Mouse (Mus musculus) adrenal gland, adult 18-20 months (tissue): ENCODE measurements at regions not wholly inside any gene's neighbourhood (a gene's known extent, or its start where the extent isn't known, plus 50 kb on each side); places are given as distances from the start of the nearest gene placed in this dataset.

Experiments
- DNase-seq, 2 experiments: peaks; one replicate each; pipeline ENCODE4 v3.0.0; 2021 to 2022; ENCODE audit warnings: low spot score in 2 of 2

DNA sequence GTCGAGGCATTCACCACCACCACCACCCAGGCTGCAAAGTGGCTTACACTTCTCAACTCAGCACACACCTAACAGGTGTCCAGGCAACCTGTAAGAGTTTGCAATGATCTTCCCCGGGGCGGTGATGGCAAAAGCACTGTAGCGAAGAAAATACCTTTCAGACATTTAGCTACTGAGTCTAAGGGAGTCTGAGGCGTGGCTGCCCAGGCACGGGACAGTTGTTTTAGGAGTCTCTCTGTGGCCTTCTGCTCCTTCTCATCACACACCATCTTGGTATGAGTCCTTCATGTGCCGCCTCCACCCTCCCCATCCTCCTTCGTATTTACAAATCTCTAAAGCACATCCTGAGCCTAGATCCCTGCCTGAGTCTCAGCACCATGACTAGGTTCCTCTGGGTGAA is 186.0 kb downstream of the Setd4 start:
- no peak for DNase-seq

DNA sequence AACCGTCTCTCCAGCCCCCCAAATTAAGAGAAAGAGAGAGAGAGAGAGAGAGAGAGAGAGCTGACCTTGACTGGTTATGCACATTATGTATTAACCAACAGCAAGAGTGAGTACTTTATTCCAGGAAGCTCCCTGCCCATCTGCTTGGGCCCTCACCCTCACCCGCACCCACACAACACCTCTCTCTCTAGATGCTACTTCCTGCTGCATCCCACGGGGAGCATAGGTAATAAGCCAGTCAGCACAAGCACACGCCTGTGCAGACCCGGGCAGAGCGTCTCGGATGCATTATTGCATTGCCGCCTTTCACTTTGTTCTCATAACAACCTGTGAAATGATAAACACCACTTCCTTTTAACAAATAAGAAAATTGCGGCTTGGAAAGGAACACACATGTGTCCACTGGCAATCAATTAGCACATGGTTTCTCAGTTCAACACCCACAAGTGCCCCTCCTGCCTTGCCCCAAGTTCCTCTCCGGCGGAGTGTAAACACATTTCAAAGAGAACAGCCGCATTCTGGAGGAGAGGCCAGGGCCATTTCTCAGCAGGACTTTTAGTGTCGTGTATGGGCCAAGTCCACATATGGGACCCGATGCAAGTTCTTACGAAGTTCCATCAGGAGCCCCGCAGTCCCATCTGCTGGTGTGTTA is 211.7 kb downstream of the Setd4 start:
- no peak for DNase-seq

DNA sequence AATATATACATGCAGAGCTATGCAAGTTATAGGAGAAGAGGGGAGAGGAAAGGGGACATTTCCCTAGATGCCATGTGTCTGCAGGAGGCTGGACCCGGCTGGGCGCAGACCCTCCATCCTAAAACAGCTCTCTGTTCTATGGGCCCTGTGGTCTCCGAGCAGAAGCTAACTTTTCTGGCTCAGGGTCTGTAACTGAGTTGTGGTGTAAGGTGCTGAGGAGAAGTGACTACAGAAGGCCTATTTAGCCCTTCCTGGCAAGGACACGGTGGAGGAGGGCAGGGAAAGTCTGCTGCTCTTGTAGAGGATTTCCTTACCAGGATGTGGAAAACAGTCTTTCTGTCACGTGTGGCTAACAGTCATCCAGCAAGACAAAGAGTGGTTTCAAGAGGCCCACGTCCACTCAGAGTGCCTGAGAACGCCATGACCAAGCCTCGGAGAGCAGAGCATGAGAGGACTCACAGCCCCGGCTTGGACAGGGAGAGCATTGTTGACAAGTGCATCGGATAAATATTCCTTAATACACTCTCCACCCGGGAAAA is 216.2 kb downstream of the Setd4 start:
- DNase-seq: no peak

DNA sequence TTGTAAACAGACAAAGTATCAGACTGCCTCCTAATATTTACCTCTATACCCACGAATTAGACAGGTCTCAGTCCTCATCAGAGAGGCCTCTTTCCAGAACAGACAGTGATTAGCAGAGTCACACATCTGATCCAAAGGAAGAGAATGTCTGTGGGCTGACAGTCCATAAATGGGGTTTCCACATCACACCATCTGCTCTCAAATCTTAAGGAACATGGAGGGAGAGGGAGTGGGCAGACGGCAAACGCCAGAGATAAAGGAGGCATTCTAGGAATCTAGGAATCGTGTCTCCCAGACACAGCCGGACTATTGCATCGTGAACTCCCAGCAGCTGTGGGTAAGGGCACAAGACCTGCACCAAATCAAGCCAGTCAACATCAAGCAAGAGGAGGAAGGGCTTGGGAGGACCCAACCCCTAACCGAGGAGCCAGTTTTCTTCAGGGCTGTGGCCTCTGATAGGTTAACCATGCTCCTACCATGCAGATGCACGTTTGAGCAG is 219.8 kb downstream of the Setd4 start:
- DNase-seq: no peak

DNA sequence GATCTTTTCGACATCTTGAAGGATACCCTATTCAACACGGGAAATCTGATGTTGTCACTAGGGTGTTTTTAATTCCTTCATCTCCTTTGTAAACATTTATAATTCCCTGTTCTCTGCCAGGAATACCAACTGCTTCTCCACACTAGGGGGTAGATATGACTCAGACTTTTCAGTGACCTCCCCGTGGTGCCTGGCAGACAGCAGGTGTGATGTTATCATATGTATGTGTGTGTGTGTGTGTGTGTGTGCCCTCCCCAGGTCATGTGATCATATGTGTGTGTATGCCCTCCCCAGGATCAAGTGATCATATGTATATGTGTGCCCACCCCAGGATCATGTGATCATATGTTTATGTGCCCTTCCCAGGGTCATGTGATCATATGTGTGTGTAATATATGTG is 220.9 kb downstream of the Setd4 start:
- no peak for DNase-seq

DNA sequence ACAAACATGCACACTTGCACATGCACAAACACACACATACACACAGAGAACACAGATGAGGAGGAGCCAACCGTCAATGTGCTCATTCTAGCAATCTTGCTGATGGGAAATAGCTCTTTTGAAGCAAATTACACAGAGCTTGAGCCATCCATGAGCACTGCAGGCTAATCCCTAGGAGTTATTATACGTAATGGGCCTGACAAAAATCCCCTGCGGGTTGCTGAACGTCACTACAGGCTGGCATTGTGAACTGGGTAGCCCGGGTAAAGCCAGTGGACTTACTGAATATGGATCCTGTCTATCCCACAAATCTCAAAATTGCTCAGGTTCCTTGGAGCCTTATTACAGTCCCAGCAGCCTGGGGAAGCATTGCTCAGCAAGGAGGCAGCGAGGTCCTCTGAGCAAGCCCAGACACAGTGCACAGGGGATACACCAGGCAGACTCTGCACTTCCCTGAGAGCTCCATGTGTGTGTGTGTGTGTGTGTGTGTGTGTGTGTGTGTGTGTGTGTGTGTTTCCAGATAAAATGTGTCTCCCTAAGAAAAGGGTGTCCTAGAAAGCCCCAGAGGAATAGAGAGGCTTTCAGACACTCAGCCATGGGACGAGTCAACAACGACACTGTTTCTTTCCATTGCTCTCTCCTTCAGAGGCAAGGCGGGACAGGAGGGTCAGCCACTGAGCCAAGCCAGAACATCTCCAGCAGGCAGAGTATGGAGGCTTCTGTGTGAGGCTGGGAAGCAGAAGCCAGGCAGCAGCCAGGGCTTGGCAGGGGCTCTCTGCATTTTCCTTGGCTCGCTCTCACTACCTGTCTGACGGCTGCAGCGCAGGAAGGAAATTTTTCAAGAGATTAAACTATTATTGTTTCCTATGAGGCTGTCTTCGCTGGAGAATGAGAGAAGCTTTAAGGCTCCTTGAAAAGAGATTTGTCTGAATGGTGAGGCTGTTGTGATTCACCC is 222.9 kb downstream of the Setd4 start:
- DNase-seq: no peak

DNA sequence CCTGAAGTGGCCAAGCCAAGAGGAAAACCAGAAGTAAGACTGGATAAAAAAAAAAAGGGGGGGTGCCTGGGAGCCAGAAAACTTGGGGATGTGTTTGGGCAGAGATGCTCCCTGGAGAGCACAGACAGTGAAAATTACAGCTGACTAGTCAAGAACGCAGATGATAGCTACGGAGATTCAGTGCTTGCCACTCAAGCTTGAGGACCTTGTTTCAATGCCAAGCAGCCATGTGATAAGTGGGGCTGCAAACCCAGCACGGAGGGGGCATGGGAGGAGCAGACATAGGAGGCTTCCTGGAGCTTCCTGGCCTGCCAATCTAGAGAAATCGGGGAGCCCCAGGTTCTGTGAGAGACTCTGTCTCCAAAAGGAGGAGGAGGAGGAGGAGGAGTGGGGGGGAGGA is 223.7 kb downstream of the Setd4 start:
- no peak for DNase-seq

DNA sequence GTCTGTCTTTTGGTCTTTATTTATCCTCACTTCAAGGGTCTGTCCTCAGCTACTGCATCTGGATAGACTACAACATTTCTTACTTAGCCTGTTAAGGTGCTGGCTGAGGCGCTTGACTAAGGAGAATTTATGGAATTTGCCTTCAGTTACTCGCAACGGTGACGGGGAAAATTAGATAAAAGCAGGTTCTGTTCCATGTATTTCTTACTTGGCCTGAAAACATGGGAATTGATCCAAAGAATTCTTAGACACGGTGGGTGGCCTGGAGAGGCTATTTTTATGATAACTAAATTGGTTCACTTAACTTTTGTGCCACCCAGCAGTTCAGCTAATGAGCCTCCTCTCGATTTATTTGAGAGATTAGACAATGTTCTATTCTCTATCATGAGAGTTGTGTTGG is 224.3 kb downstream of the Setd4 start:
- no peak for DNase-seq

DNA sequence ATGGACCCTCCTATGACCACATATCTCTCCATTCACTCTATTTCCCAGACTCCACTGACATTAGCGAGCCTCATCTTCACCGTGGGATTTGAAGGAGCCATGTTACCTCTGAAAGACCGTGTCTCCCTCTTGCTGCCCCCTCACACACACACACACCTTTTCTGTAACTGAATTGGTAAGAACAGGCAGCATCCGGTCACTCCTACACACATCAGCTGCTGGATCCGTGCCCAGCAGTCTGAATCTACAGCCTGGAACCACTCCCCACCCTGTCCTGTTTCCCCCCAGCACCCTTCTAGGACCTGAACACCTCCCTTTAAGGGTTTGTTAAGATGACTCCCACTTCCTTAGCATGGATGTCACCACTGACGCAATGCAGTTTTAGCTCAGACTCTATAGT is 229.2 kb downstream of the Setd4 start:
- no peak for DNase-seq

DNA sequence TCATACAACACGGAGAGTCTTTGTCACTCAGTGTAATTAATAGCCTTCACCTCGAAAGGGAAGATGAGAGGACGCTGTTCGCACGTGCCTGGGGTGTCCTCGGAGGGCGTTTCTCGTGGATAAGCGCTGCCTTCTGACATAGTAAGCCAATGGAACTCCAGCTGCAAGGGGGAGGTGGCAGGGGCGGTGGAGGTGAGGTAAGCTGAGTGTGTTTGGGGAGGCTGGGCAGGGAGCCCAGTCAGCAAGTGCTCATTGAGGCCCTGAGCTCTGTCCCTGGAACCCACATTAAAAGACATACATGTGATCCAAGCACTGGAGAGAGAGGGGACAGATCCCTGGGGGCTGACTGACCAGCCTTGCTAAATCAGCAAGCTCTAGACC is 234.1 kb downstream of the Setd4 start:
- DNase-seq: no peak

DNA sequence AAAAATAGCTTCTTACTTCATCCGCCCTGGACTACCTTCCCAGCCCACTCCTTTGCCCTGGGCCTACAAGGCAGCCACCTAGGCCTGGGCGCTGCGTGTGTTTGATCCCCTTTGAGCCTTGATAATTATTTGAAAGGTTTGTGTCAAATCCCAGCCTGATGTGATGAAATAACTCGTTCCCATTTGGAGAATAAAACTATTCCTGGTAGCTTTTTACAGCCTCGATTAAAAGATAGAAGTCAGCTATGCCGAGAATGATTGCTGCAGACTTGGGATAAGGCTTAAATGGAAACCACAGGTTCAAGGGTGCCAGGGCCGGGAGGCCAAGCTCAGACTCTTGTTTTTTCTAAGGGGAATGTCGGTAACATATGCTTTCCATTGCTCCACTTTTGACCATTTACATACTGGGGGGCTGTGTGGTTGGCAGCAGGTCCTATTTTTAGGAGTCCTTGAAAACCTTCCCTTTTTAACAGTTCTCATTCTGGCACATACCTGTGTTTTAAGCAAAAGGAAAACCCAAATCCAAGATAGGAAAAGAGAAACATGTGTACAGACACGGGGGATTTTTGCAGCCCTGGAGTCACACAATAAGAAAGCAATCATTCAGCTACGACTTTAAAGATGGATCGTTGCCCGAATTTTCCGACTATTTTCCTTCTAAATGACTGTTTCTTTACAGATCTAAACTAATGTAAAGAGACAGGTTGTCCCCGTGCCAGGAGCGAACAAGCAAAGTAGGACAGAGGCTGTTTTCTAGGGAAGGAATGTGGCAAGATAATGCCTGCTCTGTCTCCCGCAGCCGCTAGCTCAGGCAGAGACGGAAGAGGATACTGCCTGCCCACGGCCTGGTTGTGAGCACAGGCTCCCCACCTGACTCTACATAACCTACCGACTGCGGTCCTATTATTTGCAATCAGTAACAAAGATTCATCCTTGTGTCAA is 234.8 kb downstream of the Setd4 start:
- no peak for DNase-seq

DNA sequence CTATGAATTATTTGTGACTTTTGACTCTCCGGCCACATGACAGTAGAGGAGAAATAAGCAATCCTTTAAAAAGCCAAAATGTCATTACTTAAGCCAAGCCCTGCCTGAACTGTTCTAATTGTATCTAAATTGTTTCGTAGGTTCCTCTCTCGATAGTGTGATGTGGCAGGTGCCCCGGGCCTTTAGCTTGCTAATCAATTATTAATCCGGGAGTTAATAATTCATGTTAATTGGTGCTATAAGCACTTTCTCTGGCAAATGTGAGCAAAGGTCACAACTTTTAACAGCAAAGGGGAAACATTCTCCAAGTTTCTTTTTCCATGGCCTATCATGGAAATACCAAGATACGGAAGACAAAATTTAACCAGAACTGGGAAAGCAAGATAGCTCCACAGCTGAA is 235.9 kb downstream of the Setd4 start:
- DNase-seq: no peak

DNA sequence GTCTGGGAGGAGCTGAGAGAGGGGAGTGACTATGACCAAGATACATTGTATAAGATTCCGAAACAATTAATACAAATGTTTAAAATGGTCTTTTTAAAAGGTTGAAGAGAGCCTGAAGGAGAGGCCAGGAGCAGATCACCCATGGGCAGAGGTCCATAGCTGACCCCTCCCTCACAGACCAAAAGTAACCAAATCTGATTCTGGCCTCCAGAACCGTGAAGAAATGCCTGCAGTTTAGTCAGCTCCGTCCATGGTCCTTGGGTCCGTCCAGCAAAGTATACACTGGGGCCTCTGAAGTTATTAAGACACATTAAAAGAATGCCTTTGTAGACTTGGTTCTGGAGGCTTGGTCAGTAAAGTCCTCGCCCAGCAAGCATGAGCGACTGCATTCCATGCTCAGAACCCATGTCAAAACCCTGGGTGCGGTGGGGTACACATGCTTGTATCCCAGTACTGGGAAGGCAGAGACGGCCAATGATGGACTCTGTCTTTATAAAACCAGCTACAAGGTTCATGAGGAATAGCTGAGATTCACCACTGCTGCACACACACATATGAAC is 236.5 kb downstream of the Setd4 start:
- no peak for DNase-seq

DNA sequence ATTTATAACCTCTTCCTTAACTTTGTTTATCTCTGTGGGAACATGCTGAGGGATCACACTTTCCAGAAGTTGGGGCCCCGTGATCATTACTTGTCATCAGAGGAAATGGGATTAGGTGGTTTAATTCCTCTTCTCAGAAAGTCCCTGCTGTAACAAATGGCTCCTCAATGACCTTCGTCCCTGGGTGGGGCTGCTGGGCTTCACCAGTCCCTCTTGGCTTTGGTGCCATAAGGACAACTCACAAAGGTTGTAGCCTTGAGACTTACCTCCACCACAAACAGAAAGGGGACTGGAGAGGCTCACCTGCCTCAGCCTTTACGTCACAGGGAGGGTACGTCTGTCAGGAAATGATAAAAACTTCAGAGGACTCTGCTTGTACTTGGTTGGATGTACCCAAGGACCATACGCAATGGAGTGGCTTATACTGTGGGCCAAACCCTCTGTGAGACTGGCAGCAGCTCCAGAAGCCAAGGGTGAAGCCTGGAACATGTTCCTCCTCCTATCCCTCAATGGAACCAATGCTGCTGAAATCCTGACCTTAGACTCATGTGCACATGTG is 237.4 kb downstream of the Setd4 start:
- no peak for DNase-seq

DNA sequence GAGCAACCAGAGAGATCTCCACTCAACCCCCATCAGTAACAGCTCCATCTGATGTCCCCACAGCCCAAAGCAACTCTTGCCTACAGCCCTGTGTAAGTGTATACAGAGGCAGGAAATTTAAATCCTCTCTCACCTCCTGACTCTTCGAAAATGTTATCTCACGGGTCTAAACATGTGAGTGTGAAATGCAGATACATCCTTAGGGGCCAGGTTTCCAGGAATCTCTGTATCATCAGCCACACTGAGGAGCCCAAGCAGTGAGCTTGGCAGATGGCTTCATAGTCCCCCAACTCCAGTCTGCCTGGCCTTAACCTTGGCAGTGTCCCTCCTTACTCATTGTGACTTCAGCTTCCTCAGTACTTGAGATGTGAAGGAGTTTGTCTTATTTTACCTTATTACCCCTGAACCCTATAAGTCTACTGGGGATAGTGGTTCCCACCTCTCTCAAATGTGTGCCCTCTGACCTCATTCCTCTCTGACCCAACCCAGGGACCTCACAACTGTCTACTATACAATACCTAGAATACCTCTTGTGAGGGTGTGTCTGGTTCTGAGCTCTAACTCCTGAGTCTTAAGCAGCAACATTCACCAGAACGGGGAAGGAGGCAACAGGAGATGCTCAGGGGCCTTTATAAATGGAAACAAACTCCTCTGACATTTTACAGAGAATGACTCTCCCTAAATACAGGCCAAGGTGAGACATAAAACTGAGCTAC is 238.5 kb downstream of the Setd4 start:
- DNase-seq: no peak

DNA sequence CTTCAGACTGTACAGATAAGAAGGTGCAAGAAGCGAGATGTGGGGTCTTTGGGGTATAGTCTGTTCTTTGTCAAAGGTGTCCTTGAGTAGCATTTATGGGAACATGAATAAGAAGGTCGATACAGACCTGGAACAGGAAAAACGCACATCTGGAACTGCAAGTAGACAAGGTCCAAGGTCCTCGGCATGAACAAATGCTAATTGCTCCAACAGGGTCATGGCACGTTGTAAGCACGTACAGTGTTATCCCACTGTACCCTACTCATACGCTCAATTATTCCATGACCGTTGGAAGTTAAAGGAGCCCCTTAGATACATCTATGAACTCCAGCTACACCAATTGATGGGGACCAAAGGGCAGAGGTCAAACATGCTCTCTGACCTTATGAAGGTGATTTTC is 244.1 kb downstream of the Setd4 start:
- no peak for DNase-seq

DNA sequence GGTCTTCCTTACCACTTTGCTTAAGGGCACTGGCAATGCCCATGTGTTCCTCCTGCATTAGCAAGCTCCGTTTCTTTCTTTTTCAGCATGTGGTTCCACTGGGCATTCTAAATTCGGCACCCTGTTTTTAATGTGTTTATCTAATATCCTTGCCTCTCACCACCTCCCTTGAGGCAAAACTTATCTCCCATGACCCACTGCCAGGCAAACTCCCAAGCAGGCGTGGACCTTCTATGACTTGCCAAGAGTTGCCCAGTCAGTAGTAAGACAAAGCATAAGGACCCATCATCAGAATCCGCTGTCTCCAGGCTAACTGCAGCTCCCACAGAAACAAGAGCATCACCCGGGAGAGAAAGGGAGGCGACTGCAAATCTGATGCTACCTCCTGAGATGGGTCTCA is 245.2 kb downstream of the Setd4 start:
- no peak for DNase-seq

DNA sequence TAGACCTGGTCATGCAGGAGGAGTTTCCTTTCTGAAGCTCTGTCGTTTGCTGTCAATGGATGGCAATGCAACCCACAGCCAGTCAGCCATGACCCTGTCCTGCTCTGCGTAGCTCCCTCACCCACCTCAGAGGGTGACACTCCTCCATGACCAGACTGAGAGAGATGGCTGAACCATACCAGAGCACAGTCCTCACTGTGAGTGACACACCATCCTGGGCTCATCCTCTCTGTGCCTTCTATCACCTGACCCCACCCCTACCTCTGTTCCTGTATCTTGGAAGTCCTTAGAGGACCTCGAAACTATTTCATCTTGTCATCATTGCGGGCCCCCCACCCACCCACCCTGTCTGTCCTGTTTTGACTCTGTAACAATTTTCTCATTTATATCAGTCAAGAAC is 245.7 kb downstream of the Setd4 start:
- DNase-seq: no peak

DNA sequence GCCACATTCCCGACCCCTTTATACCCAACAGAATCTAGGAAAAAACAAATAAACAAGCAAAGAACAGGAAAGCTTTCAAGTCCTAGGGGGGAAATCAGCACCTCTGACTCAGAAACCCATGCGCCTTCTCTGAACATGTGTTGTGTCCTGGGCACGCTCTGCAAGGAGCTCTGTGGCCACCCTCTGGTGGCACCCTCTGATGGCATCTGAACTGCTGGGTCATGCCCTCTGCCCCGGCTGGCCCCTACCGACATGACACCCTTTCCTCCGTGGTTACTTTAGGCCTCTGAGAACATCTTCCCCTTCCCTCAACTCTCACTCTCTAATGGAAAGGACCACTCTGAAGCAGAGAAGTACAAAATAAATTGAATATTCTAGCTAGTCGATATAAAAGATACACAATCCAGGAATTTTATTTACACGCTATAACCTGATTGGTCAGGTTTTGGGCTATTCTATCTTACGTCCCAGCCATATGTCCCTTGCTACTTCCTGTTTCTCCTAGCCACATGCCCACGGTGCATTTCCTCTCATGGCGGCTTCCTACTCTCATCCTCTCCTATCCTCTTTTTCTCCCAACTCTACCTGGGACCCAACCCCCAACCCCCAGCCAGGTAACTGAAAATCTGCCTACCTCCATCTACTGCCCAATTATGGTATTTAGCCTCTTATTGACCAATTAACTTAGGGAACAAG is 248.5 kb downstream of the Setd4 start:
- DNase-seq: no peak
